Mouse (Mus musculus) neutrophil, adult 5-6 weeks (primary cell): ENCODE measurements at regions not wholly inside any gene's neighbourhood (a gene's known extent, or its start where the extent isn't known, plus 50 kb on each side); places are given as distances from the start of the nearest gene placed in this dataset.

Experiments
- ATAC-seq: fragments of 151-379, 151-347 bp; 2 replicates; pipeline ENCODE4 v1.8.0; 2017; ENCODE audit warnings: mild to moderate bottlenecking, moderate TSS enrichment; ENCODE audit not compliant: insufficient number of reproducible peaks, poor library complexity, low FRiP score, severe bottlenecking; ENCODE audit errors: extremely low read depth

DNA sequence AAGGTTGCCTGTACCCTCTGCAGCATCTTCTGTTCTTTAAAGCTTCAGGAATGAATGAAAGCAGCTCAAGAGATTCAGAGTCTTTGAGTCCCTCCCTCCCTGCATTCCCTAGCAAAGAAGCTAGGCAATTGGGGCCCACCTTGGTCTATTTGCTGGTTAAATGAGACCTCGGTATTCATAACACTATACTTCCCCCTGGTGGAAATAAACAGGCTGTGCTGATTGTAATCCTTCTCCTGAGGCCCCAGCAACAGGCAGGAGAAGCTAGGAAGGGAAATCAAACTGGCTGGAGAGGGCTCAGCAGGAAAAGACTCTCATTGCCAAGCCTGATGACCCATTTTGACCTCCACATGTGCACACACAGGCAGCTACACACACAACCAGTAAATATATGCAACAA, 137.1 kb downstream of the Sh3bp4 start:
- ATAC-seq, result no peak

DNA sequence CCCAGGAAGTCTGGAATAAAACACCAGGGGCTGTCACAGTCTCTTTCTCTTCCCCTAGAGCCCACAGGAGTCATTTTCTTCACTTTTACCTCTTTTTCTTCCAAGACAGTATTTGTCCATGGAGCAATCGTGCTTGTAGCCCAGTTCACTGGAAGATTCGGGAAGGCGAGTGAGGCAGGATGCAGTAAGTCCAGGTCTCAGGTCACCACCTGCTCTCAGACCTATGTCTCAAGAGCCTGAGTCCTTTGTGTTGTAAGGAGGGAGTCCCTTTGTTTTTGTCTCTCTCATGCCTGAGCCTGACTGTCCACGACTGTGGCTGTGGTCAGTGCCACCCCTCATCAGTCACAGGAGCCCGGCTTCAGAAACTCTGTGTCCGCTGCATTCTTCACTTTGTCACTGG, 140.9 kb downstream of the Sh3bp4 start:
- no peak for ATAC-seq

DNA sequence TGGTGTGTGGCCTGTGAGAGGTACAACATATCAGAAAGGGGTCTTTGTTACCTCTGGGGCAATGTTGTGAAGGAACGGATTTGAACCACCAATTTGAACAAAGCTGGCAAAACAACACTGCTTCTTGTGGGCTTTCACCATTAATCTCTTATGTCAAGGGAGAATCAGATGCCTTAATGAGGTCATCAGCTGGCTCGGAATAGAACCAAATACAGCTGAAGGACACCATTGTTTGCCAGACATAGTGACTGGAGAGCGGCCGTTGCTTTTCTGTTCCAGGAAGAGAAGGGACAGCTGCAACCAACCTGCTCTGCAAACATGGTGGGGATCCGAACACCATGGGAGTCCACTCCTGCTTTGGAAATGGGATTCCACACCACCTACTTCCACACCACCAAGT, 158.2 kb downstream of the Sh3bp4 start:
- ATAC-seq, result no peak

DNA sequence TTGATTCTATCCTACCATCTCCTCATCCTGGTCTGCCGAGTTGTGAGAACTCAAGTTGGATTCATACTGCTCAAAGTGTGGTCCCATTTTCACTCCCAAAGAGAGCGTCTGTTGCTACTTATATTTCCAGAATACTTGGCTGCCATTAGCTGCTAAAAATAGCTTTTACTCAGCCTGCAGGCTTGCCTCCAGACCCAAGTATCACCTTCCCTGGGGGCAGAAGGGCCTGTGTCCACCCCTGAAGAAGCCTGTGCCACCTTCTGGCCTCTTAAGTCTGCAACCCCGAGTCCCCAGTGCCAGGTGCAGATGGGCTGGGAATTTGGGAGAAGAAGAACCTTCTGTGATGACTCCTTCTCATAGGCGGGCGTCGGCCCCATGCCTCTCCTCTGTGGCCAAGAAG, 161.5 kb downstream of the Sh3bp4 start:
- ATAC-seq, result no peak

DNA sequence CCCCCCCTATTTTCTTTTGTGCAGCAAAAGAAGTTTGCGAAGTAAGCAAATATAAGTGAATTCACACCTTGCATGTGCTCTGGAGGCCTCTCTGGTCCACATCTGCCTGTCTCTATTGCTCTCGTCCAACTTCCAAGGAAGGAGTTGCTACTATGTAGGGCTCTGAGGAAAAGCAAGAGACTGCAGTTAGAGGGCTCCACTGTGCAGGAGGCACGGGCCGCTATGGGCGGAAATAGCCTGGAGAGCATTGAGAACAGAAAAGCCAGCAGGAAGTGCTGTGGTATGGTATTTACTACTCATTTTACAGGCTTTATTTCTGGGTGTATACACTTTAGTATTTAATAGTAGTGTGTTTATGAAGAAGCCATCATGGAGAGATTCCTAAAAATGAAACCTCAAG, 162.2 kb downstream of the Sh3bp4 start:
- no peak for ATAC-seq

DNA sequence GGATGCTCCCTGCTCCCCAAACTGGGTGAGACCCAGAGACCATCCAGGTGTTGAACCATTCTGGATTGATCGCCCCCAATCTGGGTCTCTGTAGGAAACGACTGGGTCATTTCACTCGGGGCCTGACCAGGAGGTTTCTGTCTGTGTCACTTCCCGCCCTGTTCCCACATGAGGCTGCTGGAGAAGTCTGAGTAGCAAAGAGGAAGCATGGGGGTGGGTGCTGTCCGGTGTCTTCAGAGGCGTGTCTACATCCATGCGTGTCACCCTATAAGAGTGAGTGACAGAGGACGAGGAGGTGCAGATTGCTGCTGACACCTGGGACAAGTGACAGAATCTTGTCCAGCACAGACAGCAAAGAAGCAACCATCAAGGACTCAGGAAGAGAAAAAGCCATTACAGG, 164.7 kb downstream of the Sh3bp4 start:
- ATAC-seq, result peak; percentile 57

DNA sequence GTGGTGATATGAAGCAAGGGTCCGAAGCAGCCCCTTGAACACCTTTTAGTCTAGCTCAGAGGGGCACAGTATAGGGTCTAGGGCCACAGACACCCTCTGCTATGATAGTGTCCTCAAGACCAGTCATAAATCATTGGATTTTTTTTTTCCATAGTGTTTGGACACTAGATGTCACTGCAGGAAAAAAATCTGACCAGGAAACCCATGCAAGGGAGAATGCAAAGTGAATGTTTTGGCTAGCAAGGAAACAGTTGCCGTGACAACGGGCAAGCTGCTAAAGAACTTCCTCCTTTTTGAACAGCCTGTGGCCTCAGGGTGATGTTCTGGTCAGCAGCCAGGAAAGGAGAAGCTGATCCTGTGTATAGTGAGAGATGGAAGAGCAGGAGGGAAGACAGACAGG, 165.1 kb downstream of the Sh3bp4 start:
- ATAC-seq, result peak; percentile 85

DNA sequence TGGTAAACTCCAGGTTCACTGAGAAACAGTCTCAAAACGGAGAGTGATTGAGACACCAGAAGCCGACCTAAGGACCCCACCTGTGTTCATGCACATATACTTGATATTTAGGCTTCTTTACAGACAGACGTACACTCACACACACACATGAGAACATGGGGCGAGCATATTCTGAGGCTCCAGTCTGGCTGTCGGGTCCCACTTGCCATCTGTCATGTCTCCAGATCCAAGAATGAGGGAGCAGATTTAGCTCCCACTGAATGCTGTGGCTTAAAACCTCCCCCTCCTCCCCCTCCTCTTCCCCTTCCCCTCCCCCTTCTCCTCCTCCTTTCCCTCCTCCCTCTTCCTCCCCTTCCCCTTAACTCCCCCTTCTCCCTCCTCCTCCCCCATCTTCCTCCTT, 167.5 kb downstream of the Sh3bp4 start:
- ATAC-seq, result no peak

DNA sequence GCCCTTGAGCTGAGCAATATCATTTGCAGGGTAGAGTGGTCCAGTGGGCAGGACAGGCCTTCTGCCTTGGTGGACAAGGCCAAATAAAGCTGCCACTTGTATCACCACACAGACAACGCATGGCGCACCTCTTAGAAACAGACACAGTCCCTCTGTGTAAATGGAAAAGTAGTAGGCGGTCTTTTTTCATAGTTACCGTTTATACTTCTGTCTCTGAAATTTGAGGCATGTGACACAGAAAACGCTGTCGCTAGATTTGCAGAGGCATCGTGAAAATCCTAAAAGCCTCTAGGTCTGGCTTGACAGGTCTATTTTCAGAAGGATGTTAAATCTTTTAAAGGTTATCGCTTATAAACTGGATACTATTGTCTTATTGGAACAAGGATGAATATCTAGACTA, 174.4 kb downstream of the Sh3bp4 start:
- no peak for ATAC-seq

DNA sequence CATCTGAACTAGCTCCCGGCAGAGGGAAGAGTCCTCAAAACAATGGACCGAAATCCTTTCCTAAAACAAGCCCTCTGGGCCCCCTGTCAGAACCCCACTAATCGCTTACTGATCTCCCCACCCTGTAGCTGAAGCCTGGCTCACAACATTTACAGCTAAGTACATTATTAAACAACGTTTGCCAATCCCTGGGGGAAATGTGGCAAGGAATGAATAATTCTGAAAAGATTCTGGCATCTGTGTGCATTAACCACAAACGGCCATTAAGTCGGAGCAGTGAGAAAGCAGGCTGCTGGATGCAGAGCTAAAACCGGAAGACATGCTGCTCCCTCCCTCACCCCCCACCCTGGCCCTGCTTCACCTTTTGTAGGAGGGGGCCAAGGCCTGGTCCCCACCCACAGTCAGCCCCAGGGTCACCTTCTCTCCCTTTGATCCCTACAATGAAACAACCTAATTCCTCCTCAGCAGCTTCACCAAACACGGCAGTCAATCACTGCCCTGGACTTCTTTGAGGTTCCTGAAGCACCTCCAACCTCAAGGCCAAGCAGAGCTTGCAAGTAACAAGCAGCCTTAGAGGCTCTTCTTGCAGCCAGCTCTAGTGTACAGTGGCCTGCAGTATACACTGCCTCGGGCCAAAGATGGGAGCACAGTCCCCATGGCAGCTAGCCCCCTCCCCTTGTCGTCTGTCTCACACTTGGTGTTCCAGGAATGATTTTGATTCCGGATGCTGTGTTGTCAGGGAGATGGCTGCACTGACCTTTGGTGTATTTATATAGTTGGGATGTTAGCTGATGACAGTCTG, 175.2 kb downstream of the Sh3bp4 start:
- ATAC-seq, result no peak

DNA sequence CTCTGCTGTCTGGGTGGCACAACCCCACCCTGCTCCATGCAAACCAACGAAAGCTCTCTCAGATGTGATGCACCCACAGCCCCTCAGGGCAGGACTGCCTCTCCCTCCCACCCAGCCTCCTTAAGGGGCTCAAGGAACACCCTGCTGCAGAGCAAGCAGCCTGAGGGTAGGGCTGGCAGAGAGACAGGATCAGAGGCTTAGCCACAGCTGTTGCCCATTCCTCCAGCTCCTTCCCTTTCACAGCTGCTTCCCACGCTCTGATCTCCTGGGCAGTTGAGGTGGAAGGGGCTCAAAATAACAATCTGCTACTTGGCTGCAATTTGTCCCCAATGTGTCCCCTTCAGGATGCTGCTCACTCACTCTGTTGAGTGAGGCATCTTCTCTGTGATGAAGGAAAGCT, 181.5 kb downstream of the Sh3bp4 start:
- ATAC-seq, result no peak

DNA sequence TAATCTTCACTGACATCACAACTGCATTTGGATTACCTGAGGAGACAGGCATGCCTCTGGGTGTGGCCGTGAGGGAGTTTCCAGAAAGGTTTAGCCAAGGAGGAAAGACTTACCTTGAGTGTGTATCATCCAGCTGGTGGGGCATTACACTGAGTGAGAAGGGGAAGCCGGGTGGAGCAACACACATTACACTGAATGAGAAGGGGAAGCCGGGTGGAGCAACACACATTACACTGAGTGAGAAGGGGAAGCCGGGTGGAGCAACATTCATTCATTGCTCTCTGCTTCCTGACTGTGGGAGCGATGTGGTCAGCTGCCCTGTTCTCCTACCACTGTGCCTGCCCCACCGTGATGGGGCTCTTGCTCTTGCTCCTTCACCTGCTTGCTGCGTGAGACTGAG, 182.3 kb downstream of the Sh3bp4 start:
- ATAC-seq, result peak; percentile 96

DNA sequence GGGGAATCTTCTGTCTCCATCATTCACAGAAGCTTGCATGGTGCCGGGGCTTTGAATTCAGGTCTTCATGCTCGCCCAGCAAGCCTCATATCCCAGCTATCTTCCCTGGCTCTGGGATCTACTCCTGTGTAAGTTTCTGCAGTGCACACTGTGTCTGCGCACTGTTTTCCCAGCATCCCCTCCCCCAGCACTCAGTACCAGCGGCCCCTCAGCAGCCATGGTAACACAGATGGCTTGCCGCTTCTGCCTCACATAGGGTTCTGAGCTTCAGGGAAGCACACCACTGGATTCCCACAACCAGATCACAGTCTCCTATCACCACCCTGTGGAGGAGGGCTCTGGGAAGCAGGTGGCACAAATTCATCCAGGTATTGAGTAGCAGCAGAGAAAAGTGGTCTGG, 187.7 kb downstream of the Sh3bp4 start:
- no peak for ATAC-seq

DNA sequence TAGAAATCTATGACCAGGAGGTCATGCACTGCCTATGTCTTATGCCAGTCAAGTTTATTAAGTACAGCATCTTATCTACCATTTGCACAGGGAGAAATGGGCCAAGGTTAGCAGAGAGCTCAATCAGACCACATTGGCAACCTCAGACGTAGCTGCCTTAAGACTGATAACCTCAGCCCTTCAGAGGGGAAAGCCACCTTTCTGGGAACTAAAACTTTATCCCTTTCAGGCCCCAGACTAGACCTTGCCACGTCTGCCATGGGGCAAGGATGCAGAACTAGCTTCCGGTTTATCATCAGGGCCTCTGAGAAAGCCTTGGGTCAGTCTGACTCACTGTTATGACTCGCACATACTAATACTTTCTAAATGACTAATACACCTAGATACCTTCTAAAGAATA, 188.8 kb upstream of the Agap1 start:
- ATAC-seq, result no peak

DNA sequence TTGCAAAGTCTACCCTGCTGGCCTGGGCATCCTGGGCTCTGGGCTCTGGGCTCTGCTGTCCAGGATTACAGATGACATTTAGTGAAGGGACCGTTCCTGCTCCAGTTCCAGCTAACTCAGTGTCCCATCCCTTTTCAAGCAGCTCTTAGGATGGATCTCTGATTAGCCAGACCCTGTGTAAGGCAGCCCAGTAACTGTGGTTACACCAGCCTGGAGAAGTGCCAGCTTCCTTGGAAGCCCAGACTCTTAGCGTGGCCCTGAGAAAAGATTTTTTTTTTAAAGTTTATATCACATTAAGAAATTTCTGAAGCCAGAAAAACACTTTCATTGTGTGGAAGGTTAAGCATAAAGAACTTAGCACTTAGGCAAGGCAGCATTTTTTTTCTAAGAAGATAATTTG, 185.8 kb upstream of the Agap1 start:
- ATAC-seq, result no peak

DNA sequence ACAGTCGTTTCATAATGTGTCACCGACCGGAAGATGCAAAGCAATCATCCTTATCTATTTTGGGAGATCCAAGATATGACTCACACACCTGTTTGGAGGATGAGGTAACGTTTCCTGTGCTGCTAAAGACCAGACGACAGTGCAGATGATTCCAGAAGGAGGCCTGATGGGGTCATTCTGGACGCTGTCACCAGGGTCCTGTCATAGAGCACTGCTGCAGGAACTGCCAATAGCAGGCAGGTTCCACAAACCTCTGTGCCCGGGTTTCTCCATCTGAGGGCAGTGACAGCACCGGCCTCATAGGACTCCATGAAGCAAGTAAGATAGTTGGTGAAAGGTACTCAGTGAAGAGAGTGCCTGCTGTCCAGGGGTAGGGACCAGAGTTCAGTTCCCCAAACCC, 182.9 kb upstream of the Agap1 start:
- no peak for ATAC-seq

DNA sequence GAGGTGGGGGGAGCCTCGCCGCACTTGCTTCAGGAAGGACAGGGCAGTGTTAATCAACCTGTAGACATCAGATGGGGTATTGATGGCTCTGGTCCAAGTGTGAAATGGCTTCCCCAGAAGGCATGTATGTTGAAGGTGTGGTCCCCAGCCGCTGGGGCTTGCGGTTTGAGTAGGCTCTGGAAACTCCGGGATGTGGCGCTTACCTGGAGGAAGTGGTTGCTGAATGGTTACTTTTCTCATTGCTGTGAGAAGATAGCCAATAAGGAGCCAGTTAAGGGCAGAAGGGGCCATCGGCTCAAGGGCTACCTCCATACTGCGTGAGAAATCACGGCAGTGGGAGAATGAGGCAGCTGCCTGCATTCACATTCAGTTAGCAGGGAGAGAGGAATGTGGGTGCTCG, 181.6 kb upstream of the Agap1 start:
- no peak for ATAC-seq

DNA sequence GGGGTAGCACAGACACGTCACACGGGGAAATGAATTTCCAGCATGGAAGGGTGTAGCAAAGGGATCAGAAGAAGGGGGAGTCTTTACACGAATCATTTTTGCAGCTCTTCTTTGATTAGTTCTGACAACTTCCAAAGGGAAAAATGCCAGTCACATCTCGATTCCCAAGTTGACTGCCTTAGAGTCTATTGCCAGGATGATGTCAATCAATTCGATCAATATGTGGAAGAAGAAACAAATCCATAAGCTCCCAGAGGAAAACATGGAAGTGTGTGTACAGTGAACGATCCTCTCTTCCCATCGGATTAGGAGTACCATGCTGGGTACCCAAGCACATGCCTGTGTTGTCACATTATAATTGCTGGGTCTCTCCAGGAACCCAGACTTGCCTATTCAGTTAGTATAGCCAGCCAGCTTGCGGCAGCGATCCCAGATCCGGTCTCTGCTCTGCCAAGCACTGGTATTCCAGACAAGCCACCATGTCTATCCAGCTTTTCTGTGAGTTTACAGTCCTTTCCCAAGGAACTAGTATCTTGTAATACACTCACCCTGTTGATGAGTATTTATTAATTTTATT, 180.7 kb upstream of the Agap1 start:
- no peak for ATAC-seq

DNA sequence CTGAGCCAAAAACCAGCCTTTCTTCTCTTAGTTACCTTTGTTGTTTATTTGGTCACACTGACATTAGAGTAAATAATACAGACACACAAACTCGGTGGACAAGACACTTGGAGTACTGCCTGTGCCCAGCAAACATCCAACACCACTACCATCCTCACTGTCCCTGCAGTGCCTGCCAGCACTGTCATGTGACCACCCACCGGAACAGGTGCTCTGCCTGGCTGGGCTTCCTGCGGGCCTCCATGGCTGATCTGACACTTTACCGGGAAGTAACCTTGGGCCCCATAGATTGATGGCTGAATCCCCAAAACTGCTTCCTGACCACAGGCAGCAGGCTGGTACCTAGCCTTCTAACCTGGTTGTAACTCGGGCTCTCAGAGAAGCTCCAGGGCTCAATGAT, 175.2 kb upstream of the Agap1 start:
- no peak for ATAC-seq

DNA sequence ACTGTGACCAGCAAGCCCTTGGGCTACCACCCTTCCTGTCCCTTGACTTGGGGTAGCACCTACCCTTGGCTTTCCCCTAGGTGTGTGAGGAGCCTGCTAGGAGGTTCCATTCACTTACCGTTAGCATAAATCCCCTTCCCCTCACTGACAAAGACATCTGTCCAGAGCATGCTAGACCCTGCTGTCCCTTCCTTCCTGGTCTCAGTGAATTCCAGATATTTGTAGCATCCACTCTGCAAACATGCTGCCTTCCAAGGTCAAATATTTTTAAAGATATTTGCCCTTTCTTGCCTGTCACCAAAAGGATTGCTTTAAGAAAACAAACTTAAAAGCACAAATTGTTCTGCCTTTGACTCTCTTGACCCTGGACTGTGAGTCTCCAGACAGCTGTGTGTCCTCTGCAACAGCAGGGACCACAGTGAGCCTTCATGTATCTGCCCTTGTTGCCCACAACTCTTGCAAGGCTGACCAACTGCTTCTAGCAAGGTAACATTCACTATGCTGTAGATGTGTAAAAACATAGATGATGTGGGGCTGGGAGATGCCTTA, 173.4 kb upstream of the Agap1 start:
- no peak for ATAC-seq

DNA sequence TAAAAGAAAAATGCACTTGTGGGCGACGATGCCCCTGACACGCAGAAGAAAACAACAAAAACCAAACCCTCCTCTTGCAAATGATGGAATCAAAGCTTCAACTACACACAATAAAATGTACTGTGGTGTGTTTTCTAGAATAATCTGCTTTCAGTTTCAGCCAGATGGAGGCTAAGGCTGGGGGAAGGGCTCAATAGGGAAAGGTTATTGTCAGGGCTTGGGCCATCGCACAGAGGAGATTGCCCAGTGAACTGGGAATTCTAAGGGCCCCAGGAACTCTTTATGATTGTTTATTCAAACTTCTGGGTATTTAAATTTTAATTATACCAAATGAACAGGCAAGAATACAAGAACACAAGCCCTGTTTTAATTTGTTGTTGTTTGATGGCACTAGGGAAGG, 169.6 kb upstream of the Agap1 start:
- no peak for ATAC-seq
